Mouse (Mus musculus): ENCODE results near the gene Olfr139.

The Olfr139 gene

DNA sequence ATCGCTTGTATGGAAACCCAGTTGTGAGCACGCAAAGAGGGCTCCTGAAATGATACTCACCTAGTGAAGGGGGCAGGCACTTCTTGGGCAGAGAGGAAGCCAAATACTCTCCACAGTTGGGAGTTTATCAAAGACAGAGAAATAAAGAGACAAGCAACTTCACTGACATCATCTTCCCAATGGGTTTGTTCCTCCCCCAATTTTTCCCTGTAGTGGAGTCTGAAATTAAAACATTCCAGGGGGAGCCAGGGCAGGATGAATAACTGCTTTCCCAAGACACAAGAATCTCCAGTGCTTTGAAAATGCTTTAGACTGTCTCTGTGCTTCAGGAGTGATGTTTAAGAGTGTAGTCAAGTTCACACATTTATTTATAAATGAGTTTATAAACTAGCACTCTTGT is at the start of gene Olfr139, which contains the start of gene Olfr399:
TSS of gene Olfr139 (minus strand) at position 101 of the 400 bp plus-strand sequence.
TSS of gene Olfr399 (minus strand) at position 165 of the 400 bp plus-strand sequence.
- no peak for DNase-seq (ENCODE audit: low spot score)

- DNase-seq (ENCODE audit: low spot score): no peak
Measured at GRCm38 (mm10) chr11:74105066-74105465, 48.7 kb upstream of the Olfr139 start.

GRCm38 (mm10) chr11:74101507-74101906 is 45.2 kb upstream of the Olfr139 start:
- DNase-seq (ENCODE audit: low spot score): no peak

- no peak for DNase-seq (ENCODE audit: low spot score)
Measured at GRCm38 (mm10) chr11:74100724-74101123, 44.4 kb upstream of the Olfr139 start.

- DNase-seq (ENCODE audit: low spot score): no peak
Measured at GRCm38 (mm10) chr11:74069655-74070054, 13.3 kb upstream of the Olfr139 start, which contains the start of gene Zfp616. TSS of gene Zfp616 (plus strand) at chr11:74069955.

- DNase-seq (ENCODE audit: low spot score): no peak
Measured at GRCm38 (mm10) chr11:74051347-74051746, 5.0 kb downstream of the Olfr139 start.
